In the genomic region with DNA sequence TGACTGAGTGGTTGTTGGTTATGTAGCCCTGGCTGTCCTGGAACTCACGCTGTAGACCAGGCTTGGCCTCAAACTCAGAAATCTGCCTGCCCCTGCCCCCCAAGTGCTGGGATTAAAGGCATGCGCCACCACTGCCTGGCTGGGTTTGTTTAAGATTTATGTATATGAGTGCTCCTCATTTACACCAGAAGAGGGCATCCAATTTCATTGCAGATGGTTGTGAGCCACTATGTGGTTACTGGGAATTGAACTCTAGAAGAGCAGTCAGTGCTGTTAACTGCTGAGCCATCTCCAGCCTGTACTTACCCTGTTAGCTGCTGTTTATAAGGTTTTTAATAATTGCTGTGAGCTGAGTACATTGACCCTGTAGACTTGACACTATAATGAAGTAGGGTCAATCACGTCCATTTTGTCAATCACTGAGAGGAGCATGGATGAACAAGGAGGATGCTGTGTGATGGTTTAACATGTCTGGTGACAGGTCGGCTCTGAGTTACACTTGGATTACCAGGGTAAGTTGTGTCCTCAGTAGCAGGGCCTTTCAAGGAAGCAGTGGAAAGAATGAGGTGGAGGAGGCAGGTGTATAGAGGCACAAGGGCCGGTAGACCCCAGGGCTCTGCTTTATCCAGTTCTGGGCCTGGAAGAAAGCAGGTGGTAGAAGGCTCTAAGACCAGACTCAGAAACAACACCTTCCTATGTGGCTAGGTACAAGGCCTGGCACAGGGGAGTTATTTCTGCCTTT, we compare ENCODE assay signal across 10 mouse cellular contexts. TPM values are rescaled to one million over a fixed set of nuclear protein-coding genes. Genes with fewer than 3 reads are reported as not detected.
DNase-seq lines count a peak whose midpoint lies in the region; ATAC-seq and TF ChIP-seq lines count a peak whose summit lies in the region.
"Had no signal": no experiment of that assay in that cellular context is flagged by ENCODE, and none has a peak within 500 bp of the region (broad histone marks: within the 10 kb centered on the region; RNA-seq: fewer than 3 reads in every experiment).

No protein-coding gene starts in this region.

- H3K27me3 ChIP-seq in forebrain, embryonic 13.5 days = no peaks in the 10 kb centered on the region
- H3K27me3 ChIP-seq in forebrain, embryonic 12.5 days = peaks cover 6% of the 10 kb centered on the region; the same call in 1 of the 2 replicates
- peaks cover 10% of the 10 kb centered on the region for H3K27me3 ChIP-seq in lung, embryonic 14.5 days (ENCODE audit: insufficient read depth, low read length)
- no peaks in the 10 kb centered on the region for H3K27me3 ChIP-seq in splenic B cell, adult 2 months (ENCODE audit: control insufficient read depth, insufficient read depth, low read length, poor library complexity, severe bottlenecking)

- H3K27ac ChIP-seq in forebrain, embryonic 13.5 days = no peak overlapping the region
- no peak overlapping the region for H3K27ac ChIP-seq in forebrain, embryonic 12.5 days
- H3K27ac ChIP-seq in lung, embryonic 14.5 days (ENCODE audit: low read depth) = no peak overlapping the region
- H3K27ac ChIP-seq: liver, embryonic 15.5 days; midbrain, embryonic 10.5 days had no signal

- peaks cover 28% of the 10 kb centered on the region for H3K4me1 ChIP-seq in forebrain, embryonic 13.5 days
- peaks cover 34% of the 10 kb centered on the region for H3K4me1 ChIP-seq in forebrain, embryonic 12.5 days
- H3K4me1 ChIP-seq in lung, embryonic 14.5 days (ENCODE audit: insufficient read depth) = 0 out of 2 replicates have a peak, but pooled peaks cover 4% of the 10 kb centered on the region

- no peak overlapping the region for H3K9ac ChIP-seq in forebrain, embryonic 13.5 days
- no peak overlapping the region for H3K9ac ChIP-seq in forebrain, embryonic 12.5 days
- H3K9ac ChIP-seq in lung, embryonic 14.5 days = no peak overlapping the region
- H3K9ac ChIP-seq: liver, embryonic 15.5 days had no signal

- peaks cover 34% of the 10 kb centered on the region for H3K36me3 ChIP-seq in forebrain, embryonic 13.5 days (ENCODE audit: poor library complexity, severe bottlenecking)
- H3K36me3 ChIP-seq in forebrain, embryonic 12.5 days (replicated peaks) = peaks cover 33% of the 10 kb centered on the region
- peaks cover 33% of the 10 kb centered on the region for H3K36me3 ChIP-seq in lung, embryonic 14.5 days (ENCODE audit: insufficient read depth)
- H3K36me3 ChIP-seq in splenic B cell, adult 2 months (ENCODE audit: control insufficient read depth, insufficient read depth, low read length, poor library complexity, severe bottlenecking) = no peaks in the 10 kb centered on the region; the same call in none of the 2 replicates

- H3K4me2 ChIP-seq in forebrain, embryonic 13.5 days = no peak overlapping the region
- no peak overlapping the region for H3K4me2 ChIP-seq in forebrain, embryonic 12.5 days
- H3K4me2 ChIP-seq in lung, embryonic 14.5 days = no peak overlapping the region
- H3K4me2 ChIP-seq: liver, embryonic 15.5 days had no signal

- peak; percentile 28; the same call in 1 of the 2 replicates for TF ChIP-seq CTCF in lung, embryonic 14.5 days (IDR thresholded peaks at IDR 0.05; ENCODE audit: low read depth)

- 0 out of 2 replicates have a peak, but pooled peaks have one; percentile 1 for ATAC-seq in forebrain, embryonic 13.5 days
- ATAC-seq in forebrain, embryonic 12.5 days (ENCODE audit: low FRiP score) = no peak
- ATAC-seq in lung, embryonic 14.5 days (ENCODE audit: insufficient read depth) = no peak
- ATAC-seq in cerebellum, adult (ENCODE audit: insufficient number of reproducible peaks, low FRiP score, low TSS enrichment) = no peak

- H3K9me3 ChIP-seq in forebrain, embryonic 13.5 days (replicated peaks) = no peaks in the 10 kb centered on the region
- H3K9me3 ChIP-seq in forebrain, embryonic 12.5 days = no peaks in the 10 kb centered on the region
- H3K9me3 ChIP-seq in lung, embryonic 14.5 days (ENCODE audit: low read depth, low read length) = no peaks in the 10 kb centered on the region
- H3K9me3 ChIP-seq: liver, embryonic 15.5 days; midbrain, embryonic 10.5 days had no signal

- WGBS in forebrain, embryonic 13.5 days = 55% methylated on average over 5 of the region's 5 CpGs
- 52% methylated on average over 5 of the region's 5 CpGs for WGBS in forebrain, embryonic 12.5 days
- 48% methylated on average over 5 of the region's 5 CpGs for WGBS in lung, embryonic 14.5 days

- no peak overlapping the region for H3K4me3 ChIP-seq in forebrain, embryonic 13.5 days
- H3K4me3 ChIP-seq in forebrain, embryonic 12.5 days (replicated peaks) = no peak overlapping the region
- H3K4me3 ChIP-seq in lung, embryonic 14.5 days (ENCODE audit: low read depth, low read length) = no peak overlapping the region
- H3K4me3 ChIP-seq: liver, embryonic 15.5 days; midbrain, embryonic 10.5 days had no signal

- peak; percentile 41 for DNase-seq in lung, embryonic 14.5 days
- DNase-seq in lung, postnatal 25 days (ENCODE audit: low spot score) = no peak
- peak; percentile 35 for DNase-seq in adipocyte (ENCODE audit: low spot score)
- peak; percentile 49 for DNase-seq in splenic B cell, adult 2 months (ENCODE audit: low read depth, low spot score)
- no peak for DNase-seq in ovary, postnatal 36 days (ENCODE audit: low spot score)

RNA-seq across cellular contexts. Expression of a gene that starts 4.4 kb away (rescaled TPM):
- polyA plus RNA-seq in forebrain, embryonic 13.5 days (2015; fragmentation: Nextera tagmentation; extraction: Ambion mirVana) = 801 and 821 TPM in 2 replicates
- 737 and 747 TPM in 2 replicates for polyA plus RNA-seq in forebrain, embryonic 12.5 days (2016; fragmentation: Nextera tagmentation; extraction: Ambion mirVana)
- polyA plus RNA-seq in lung, embryonic 14.5 days (2014; fragmentation: Nextera tagmentation; extraction: Ambion mirVana) = 1,155 and 1,171 TPM in 2 replicates

RNA-seq across cellular contexts. Expression of a gene that starts 8.0 kb away (rescaled TPM):
- 25.9 and 29.9 TPM in 2 replicates for polyA plus RNA-seq in forebrain, embryonic 13.5 days (2015; fragmentation: Nextera tagmentation; extraction: Ambion mirVana)
- polyA plus RNA-seq in forebrain, embryonic 12.5 days (2016; fragmentation: Nextera tagmentation; extraction: Ambion mirVana) = 22.5 and 29.3 TPM in 2 replicates
- 5.4 and 5.5 TPM in 2 replicates for polyA plus RNA-seq in lung, embryonic 14.5 days (2014; fragmentation: Nextera tagmentation; extraction: Ambion mirVana)

RNA-seq across cellular contexts. Expression of a gene that starts 22.4 kb away (rescaled TPM):
- 1.2 and 1.6 TPM in 2 replicates for polyA plus RNA-seq in forebrain, embryonic 13.5 days (2015; fragmentation: Nextera tagmentation; extraction: Ambion mirVana)
- polyA plus RNA-seq in forebrain, embryonic 12.5 days (2016; fragmentation: Nextera tagmentation; extraction: Ambion mirVana) = 1.6 TPM in 2 replicates
- 0.05 and 0.14 TPM in 2 replicates for polyA plus RNA-seq in lung, embryonic 14.5 days (2014; fragmentation: Nextera tagmentation; extraction: Ambion mirVana)

RNA-seq across cellular contexts. Expression of a gene that starts 34.9 kb away (rescaled TPM):
- 8.4 and 11.0 TPM in 2 replicates for polyA plus RNA-seq in forebrain, embryonic 13.5 days (2015; fragmentation: Nextera tagmentation; extraction: Ambion mirVana)
- polyA plus RNA-seq in forebrain, embryonic 12.5 days (2016; fragmentation: Nextera tagmentation; extraction: Ambion mirVana) = 7.0 and 7.8 TPM in 2 replicates
- 11.4 and 11.5 TPM in 2 replicates for polyA plus RNA-seq in lung, embryonic 14.5 days (2014; fragmentation: Nextera tagmentation; extraction: Ambion mirVana)

RNA-seq across cellular contexts. Expression of a gene that starts 44.6 kb away (rescaled TPM):
- 0.14 and 0.34 TPM in 2 replicates for polyA plus RNA-seq in forebrain, embryonic 13.5 days (2015; fragmentation: Nextera tagmentation; extraction: Ambion mirVana)
- polyA plus RNA-seq in forebrain, embryonic 12.5 days (2016; fragmentation: Nextera tagmentation; extraction: Ambion mirVana) = 0.22 and 0.33 TPM in 2 replicates
- 0.53 and 0.64 TPM in 2 replicates for polyA plus RNA-seq in lung, embryonic 14.5 days (2014; fragmentation: Nextera tagmentation; extraction: Ambion mirVana)

Comparison
In these comparisons a context has a peak if more than half of its experiments do, and no peak if none do; other contexts are left out.
1. DNase-seq: peak in lung, embryonic 14.5 days (single experiment), adipocyte (single experiment) and splenic B cell, adult 2 months (single experiment); none in lung, postnatal 25 days (single experiment) and ovary, postnatal 36 days (single experiment).